Mouse (Mus musculus): ENCODE measurements around the gene Fxyd6.

Gene Fxyd6

GRCm38 (mm10) chr9:45370117-45370561 lies at the start of gene Fxyd6:
Gene Fxyd6, plus strand, starts transcription at chr9:45370185.
- no peak for DNase-seq (ENCODE audit: extremely low read depth, low read depth)

GRCm38 (mm10) chr9:45321465-45321864 lies 48.5 kb upstream of the Fxyd6 start:
- DNase-seq (ENCODE audit: extremely low read depth, low read depth) = no peak

- no peak for DNase-seq (ENCODE audit: extremely low read depth, low read depth)
Observed at GRCm38 (mm10) chr9:45321946-45322430, 48.0 kb upstream of the Fxyd6 start.

GRCm38 (mm10) chr9:45326390-45326789 lies 43.6 kb upstream of the Fxyd6 start:
- no peak for DNase-seq (ENCODE audit: extremely low read depth, low read depth)

GRCm38 (mm10) chr9:45328263-45328662 lies 41.7 kb upstream of the Fxyd6 start:
- no peak for DNase-seq (ENCODE audit: extremely low read depth, low read depth)

GRCm38 (mm10) chr9:45329577-45329976 lies 40.4 kb upstream of the Fxyd6 start:
- no peak for DNase-seq (ENCODE audit: extremely low read depth, low read depth)

- DNase-seq (ENCODE audit: extremely low read depth, low read depth) = no peak
Observed at GRCm38 (mm10) chr9:45337406-45337805, 32.6 kb upstream of the Fxyd6 start.

- DNase-seq (ENCODE audit: extremely low read depth, low read depth) = no peak
Observed at GRCm38 (mm10) chr9:45343066-45343465, 26.9 kb upstream of the Fxyd6 start.

- no peak for DNase-seq (ENCODE audit: extremely low read depth, low read depth)
Observed at GRCm38 (mm10) chr9:45345516-45345915, 24.5 kb upstream of the Fxyd6 start.

GRCm38 (mm10) chr9:45346276-45346675 lies 23.7 kb upstream of the Fxyd6 start:
- no peak for DNase-seq (ENCODE audit: extremely low read depth, low read depth)

- DNase-seq (ENCODE audit: extremely low read depth, low read depth) = no peak
Observed at GRCm38 (mm10) chr9:45348560-45348959, 21.4 kb upstream of the Fxyd6 start.

- no peak for DNase-seq (ENCODE audit: extremely low read depth, low read depth)
Observed at GRCm38 (mm10) chr9:45349181-45349580, 20.8 kb upstream of the Fxyd6 start.

GRCm38 (mm10) chr9:45349851-45350250 lies 20.1 kb upstream of the Fxyd6 start:
- DNase-seq (ENCODE audit: extremely low read depth, low read depth) = no peak

- no peak for DNase-seq (ENCODE audit: extremely low read depth, low read depth)
Observed at GRCm38 (mm10) chr9:45355192-45355591, 14.8 kb upstream of the Fxyd6 start.

- DNase-seq (ENCODE audit: extremely low read depth, low read depth) = no peak
Observed at GRCm38 (mm10) chr9:45358356-45358755, 11.6 kb upstream of the Fxyd6 start.

GRCm38 (mm10) chr9:45362051-45362461 lies 7.9 kb upstream of the Fxyd6 start:
- DNase-seq (ENCODE audit: extremely low read depth, low read depth) = no peak

- DNase-seq (ENCODE audit: extremely low read depth, low read depth) = no peak
Observed at GRCm38 (mm10) chr9:45363639-45364214, 6.3 kb upstream of the Fxyd6 start.

- no peak for DNase-seq (ENCODE audit: extremely low read depth, low read depth)
Observed at GRCm38 (mm10) chr9:45367716-45368115, 2.3 kb upstream of the Fxyd6 start.

GRCm38 (mm10) chr9:45368341-45368901 lies 1.6 kb upstream of the Fxyd6 start:
- DNase-seq (ENCODE audit: extremely low read depth, low read depth) = no peak

- no peak for DNase-seq (ENCODE audit: extremely low read depth, low read depth)
Observed at GRCm38 (mm10) chr9:45370616-45371336, 791 bp downstream of the Fxyd6 start.

GRCm38 (mm10) chr9:45371337-45371707 lies 1.3 kb downstream of the Fxyd6 start:
- DNase-seq (ENCODE audit: extremely low read depth, low read depth) = no peak

GRCm38 (mm10) chr9:45373896-45374295 lies 3.9 kb downstream of the Fxyd6 start:
- no peak for DNase-seq (ENCODE audit: extremely low read depth, low read depth)

All from MEL-GATA-1-ER (cell line).